Mouse (Mus musculus) urinary bladder, postnatal 10 days (tissue): ENCODE measurements around the gene Dock2.

Experiments used
- DNase-seq: peaks from one replicate; pipeline ENCODE4 v3.0.0; 2022; ENCODE audit warnings: low spot score

Dock2 gene

GRCm38 (mm10) chr11:34424546-34424945, 359.1 kb downstream of the Dock2 start:
- no peak for DNase-seq

- no peak for DNase-seq
Observed at GRCm38 (mm10) chr11:34421061-34421460, 362.6 kb downstream of the Dock2 start.

GRCm38 (mm10) chr11:34416619-34416979, 367.1 kb downstream of the Dock2 start:
- DNase-seq: no peak

- no peak for DNase-seq
Observed at GRCm38 (mm10) chr11:34415884-34416618, 367.6 kb downstream of the Dock2 start.

- no peak for DNase-seq
Observed at GRCm38 (mm10) chr11:34406850-34407249, 376.8 kb downstream of the Dock2 start.

- no peak for DNase-seq
Observed at GRCm38 (mm10) chr11:34406309-34406708, 377.4 kb downstream of the Dock2 start.

GRCm38 (mm10) chr11:34405311-34405710, 378.4 kb downstream of the Dock2 start:
- DNase-seq: no peak

GRCm38 (mm10) chr11:34401343-34401742, 382.3 kb downstream of the Dock2 start:
- DNase-seq: no peak

GRCm38 (mm10) chr11:34398555-34398954, 385.1 kb downstream of the Dock2 start:
- DNase-seq: no peak

GRCm38 (mm10) chr11:34397661-34398060, 386.0 kb downstream of the Dock2 start:
- no peak for DNase-seq

- DNase-seq: no peak
Observed at GRCm38 (mm10) chr11:34395802-34396201, 387.9 kb downstream of the Dock2 start.

GRCm38 (mm10) chr11:34392105-34392504, 391.6 kb downstream of the Dock2 start:
- no peak for DNase-seq

- DNase-seq: no peak
Observed at GRCm38 (mm10) chr11:34389261-34390116, 394.2 kb downstream of the Dock2 start.

- no peak for DNase-seq
Observed at GRCm38 (mm10) chr11:34385001-34385688, 398.5 kb downstream of the Dock2 start.

GRCm38 (mm10) chr11:34384178-34384577, 399.5 kb downstream of the Dock2 start:
- no peak for DNase-seq

- DNase-seq: no peak
Observed at GRCm38 (mm10) chr11:34383501-34383900, 400.2 kb downstream of the Dock2 start.

- no peak for DNase-seq
Observed at GRCm38 (mm10) chr11:34377649-34378048, 406.0 kb downstream of the Dock2 start.

GRCm38 (mm10) chr11:34375557-34375956, 408.1 kb downstream of the Dock2 start:
- no peak for DNase-seq

GRCm38 (mm10) chr11:34372224-34372623, 411.5 kb downstream of the Dock2 start:
- DNase-seq: no peak

GRCm38 (mm10) chr11:34356109-34356508, 427.6 kb downstream of the Dock2 start:
- no peak for DNase-seq

GRCm38 (mm10) chr11:34355406-34355805, 428.3 kb downstream of the Dock2 start:
- no peak for DNase-seq

- no peak for DNase-seq
Observed at GRCm38 (mm10) chr11:34349453-34350056, 434.1 kb downstream of the Dock2 start.
